7 mouse cellular contexts compared by ENCODE assay signal in genomic region chr2:169699862-169700511, GRCm38 (mm10).
DNase-seq lines count a peak whose midpoint lies in the region.

No protein-coding gene starts in this region.

- peaks cover 59% of the 10 kb centered on the region for H3K4me1 ChIP-seq in limb, embryonic 10.5 days

- DNase-seq in brain, adult 2 months (ENCODE audit: low read depth, low spot score) = peak; percentile 24
- DNase-seq in gastrocnemius, postnatal 25 days = peak; percentile 54
- no peak for DNase-seq in limb, embryonic 10.5 days (ENCODE audit: low spot score)
- peak; percentile 63 for DNase-seq in ovary, postnatal 36 days (ENCODE audit: low spot score)
- no peak for DNase-seq in left cerebral cortex, postnatal 10 days (ENCODE audit: extremely low spot score in 1 of 2, low spot score in 2 of 2)
- DNase-seq in kidney, adult 11 months = no peak
- no peak for DNase-seq in right cerebral cortex, adult 18-20 months

- 34% methylated on average over 7 of the region's 7 CpGs for WGBS in limb, embryonic 10.5 days

- H3K27me3 ChIP-seq in limb, embryonic 10.5 days (ENCODE audit: low read depth, poor library complexity, severe bottlenecking) = no peaks in the 10 kb centered on the region

- H3K36me3 ChIP-seq in limb, embryonic 10.5 days = peaks cover 7% of the 10 kb centered on the region

- no peaks in the 10 kb centered on the region for H3K9me3 ChIP-seq in limb, embryonic 10.5 days (replicated peaks)

- no peak overlapping the region for H3K4me3 ChIP-seq in limb, embryonic 10.5 days

- H3K27ac ChIP-seq in limb, embryonic 10.5 days = peak overlapping the region; percentile 67; the same call in 1 of the 2 replicates

- intact Hi-C loops in left cerebral cortex, postnatal 10 days (cut with DNase I) = no loop called here

Comparison
In these comparisons a context has a peak if more than half of its experiments do, and no peak if none do; other contexts are left out.
1. DNase-seq: peak in brain, adult 2 months (single experiment), gastrocnemius, postnatal 25 days (single experiment) and ovary, postnatal 36 days (single experiment); none in limb, embryonic 10.5 days (single experiment), left cerebral cortex, postnatal 10 days (0 of 2), kidney, adult 11 months (single experiment) and right cerebral cortex, adult 18-20 months (single experiment).